Mouse (Mus musculus) neural tube, embryonic 10.5 days (tissue): ENCODE results near the gene Ube2ql1.

Experiments used
- DNase-seq: peaks from one replicate; pipeline ENCODE4 v3.0.0-alpha.2; 2017; ENCODE audit warnings: low spot score; ENCODE audit errors: extremely low spot score

Ube2ql1 gene

GRCm38 (mm10) chr13:69708236-69708635 is 31.5 kb downstream of the Ube2ql1 start:
- no peak for DNase-seq

- no peak for DNase-seq
Measured at GRCm38 (mm10) chr13:69707496-69707895, 32.2 kb downstream of the Ube2ql1 start.

GRCm38 (mm10) chr13:69706919-69707318 is 32.8 kb downstream of the Ube2ql1 start:
- DNase-seq = no peak

- DNase-seq = no peak
Measured at GRCm38 (mm10) chr13:69703505-69703904, 36.2 kb downstream of the Ube2ql1 start.

- DNase-seq = no peak
Measured at GRCm38 (mm10) chr13:69701397-69701796, 38.3 kb downstream of the Ube2ql1 start.

GRCm38 (mm10) chr13:69700827-69701226 is 38.9 kb downstream of the Ube2ql1 start:
- no peak for DNase-seq

GRCm38 (mm10) chr13:69696333-69696991 is 43.2 kb downstream of the Ube2ql1 start:
- DNase-seq = peak; percentile 83

- DNase-seq = peak; percentile 74
Measured at GRCm38 (mm10) chr13:69691074-69691473, 48.6 kb downstream of the Ube2ql1 start.

GRCm38 (mm10) chr13:69687023-69687422 is 52.7 kb downstream of the Ube2ql1 start:
- no peak for DNase-seq

GRCm38 (mm10) chr13:69685406-69685818 is 54.3 kb downstream of the Ube2ql1 start:
- DNase-seq = no peak

- DNase-seq = no peak
Measured at GRCm38 (mm10) chr13:69673921-69674618, 65.6 kb downstream of the Ube2ql1 start.

- no peak for DNase-seq
Measured at GRCm38 (mm10) chr13:69673197-69673920, 66.3 kb downstream of the Ube2ql1 start.

- no peak for DNase-seq
Measured at GRCm38 (mm10) chr13:69672565-69672964, 67.1 kb downstream of the Ube2ql1 start.

- DNase-seq = no peak
Measured at GRCm38 (mm10) chr13:69672121-69672520, 67.6 kb downstream of the Ube2ql1 start.

GRCm38 (mm10) chr13:69654508-69654907 is 85.2 kb downstream of the Ube2ql1 start:
- DNase-seq = no peak
